Mouse (Mus musculus): ENCODE results near the gene Gna13. TPM values are rescaled to one million over a fixed set of nuclear protein-coding genes. Genes with fewer than 3 reads are reported as not detected.

Gene Gna13
- total and polyA plus RNA-seq, 3 experiments, result 32.2 to 57.6 (median 39.3) TPM

GRCm38 (mm10) chr11:109361631-109362462 is 784 bp upstream of the Gna13 start (continued):
- TF ChIP-seq CHD2 (IDR thresholded peaks at IDR 0.05; ENCODE audit: low read length) (peak; percentile 81), MYC (IDR thresholded peaks at IDR 0.05; ENCODE audit: low read depth, low read length) (peak; percentile 10; the same call in 1 of the 2 replicates), SMC3 (IDR thresholded peaks at IDR 0.05; ENCODE audit: low read depth, low read length) (no peak), NRF1 (IDR thresholded peaks at IDR 0.05; ENCODE audit: low read depth, low read length) (no peak), USF2 (conservative IDR thresholded peaks at IDR 0.05; ENCODE audit: low read depth, low read length) (peak; percentile 80)

- Histone ChIP-seq H3K79me2 (replicated peaks; ENCODE audit: control insufficient read depth, extremely low read depth, insufficient read depth, poor library complexity, severe bottlenecking) (peaks cover 48% of the 10 kb centered on the region), H3K9ac (ENCODE audit: insufficient read depth, low read depth) (peak overlapping the region; percentile 66), H3K4me1 (ENCODE audit: control insufficient read depth in 1 of 2, insufficient read depth in 2 of 2) (peaks cover 10 to 68% of the 10 kb centered on the region in 2 experiments), H3K36me3 (replicated peaks in 1 of 2; ENCODE audit: control insufficient read depth in 1 of 2, insufficient read depth in 1 of 2, low read length in 1 of 2) (peaks cover 20 to 29% of the 10 kb centered on the region in 2 experiments), H3K4me2 (ENCODE audit: insufficient read depth, low read depth, poor library complexity, severe bottlenecking) (peak overlapping the region; percentile 14), H3K9me3 (replicated peaks; ENCODE audit: low read length) (no peaks in the 10 kb centered on the region), H3K4me3 (replicated peaks in 1 of 3; ENCODE audit: low read depth in 2 of 3, low read length in 2 of 3, poor library complexity in 1 of 3) (peak overlapping the region; percentile 75 to 91 (median 89)), H3K27me3 (replicated peaks) (no peaks in the 10 kb centered on the region), H3K27ac (ENCODE audit: insufficient read depth, low read depth) (peak overlapping the region; percentile 89)
- dilution Hi-C loops (cut with MboI; ENCODE audit: extremely low pct_ligation_motif_present, extremely low pct_unique_long_range_greater_than_20kb, low sequenced_read_pairs), result no loop called here
- DNase-seq (ENCODE audit: extremely low read depth), result peak; percentile 42
- in situ Hi-C loops (cut with MboI; ENCODE audit: low pct_ligation_motif_present, low pct_unique_long_range_greater_than_20kb, low sequenced_read_pairs), result loop anchor here (5.0 kb wide), 1 partner anchor 49 kb away; the partner anchor contains the start of gene 9930022D16Rik
- TF ChIP-seq ZMIZ1 (IDR thresholded peaks at IDR 0.05; ENCODE audit: low read depth, low read length) (peak; percentile 1; the same call in 1 of the 2 replicates), RCOR1 (conservative IDR thresholded peaks at IDR 0.05; ENCODE audit: low read depth, low read length) (0 out of 2 replicates have a peak, but pooled peaks have one; percentile 6), MEF2A (IDR thresholded peaks at IDR 0.05; ENCODE audit: borderline replicate concordance, low read depth, low read length) (no peak), EP300 (IDR thresholded peaks at IDR 0.05; ENCODE audit: low read length) (no peak), TCF12 (IDR thresholded peaks at IDR 0.05; ENCODE audit: low read depth, low read length) (peak; percentile 62), SMC3 (IDR thresholded peaks at IDR 0.05; ENCODE audit: low read depth, low read length) (0 out of 2 replicates have a peak, but pooled peaks have one; percentile 4), CTCF (conservative IDR thresholded peaks at IDR 0.05 in 1 of 2, IDR thresholded peaks at IDR 0.05 in 1 of 2; ENCODE audit: low read depth in 2 of 2, low read length in 2 of 2) (no peak), RAD21 (IDR thresholded peaks at IDR 0.05; ENCODE audit: low read depth, low read length) (no peak), HCFC1 (IDR thresholded peaks at IDR 0.05; ENCODE audit: low read depth, low read length) (no peak), MAFK (IDR thresholded peaks at IDR 0.05; ENCODE audit: insufficient replicate concordance, low read length) (no peak), CHD2 (IDR thresholded peaks at IDR 0.05; ENCODE audit: low read length) (no peak), NELFE (IDR thresholded peaks at IDR 0.05; ENCODE audit: low read depth, low read length) (no peak), ETS1 (conservative IDR thresholded peaks at IDR 0.05; ENCODE audit: low read depth, low read length) (no peak), GABPA (IDR thresholded peaks at IDR 0.05; ENCODE audit: insufficient replicate concordance, low read depth, low read length) (no peak), MXI1 (IDR thresholded peaks at IDR 0.05; ENCODE audit: low read depth, low read length) (peak; percentile 79), KAT2A (IDR thresholded peaks at IDR 0.05; ENCODE audit: insufficient replicate concordance, low read length) (no peak), ZNF384 (IDR thresholded peaks at IDR 0.05; ENCODE audit: low read depth, low read length) (peak; percentile 98), USF1 (IDR thresholded peaks at IDR 0.05; ENCODE audit: low read depth, low read length) (no peak), SIN3A (IDR thresholded peaks at IDR 0.05; ENCODE audit: low read length) (peak; percentile 54), CHD1 (IDR thresholded peaks at IDR 0.05; ENCODE audit: low read depth, low read length) (peak; percentile 84), MAZ (IDR thresholded peaks at IDR 0.05; ENCODE audit: low read depth, low read length) (0 out of 2 replicates have a peak, but pooled peaks have one; percentile 10), NRF1 (IDR thresholded peaks at IDR 0.05; ENCODE audit: low read depth, low read length) (no peak), POLR2A (IDR thresholded peaks at IDR 0.05; ENCODE audit: low read depth, low read length) (no peak), TBP (conservative IDR thresholded peaks at IDR 0.05; ENCODE audit: low read depth, low read length) (0 out of 2 replicates have a peak, but pooled peaks have one; percentile 53), MYC (IDR thresholded peaks at IDR 0.05; ENCODE audit: low read depth, low read length) (peak; percentile 9; the same call in 1 of the 2 replicates), MAX (IDR thresholded peaks at IDR 0.05; ENCODE audit: low read length) (no peak), POLR2AphosphoS2 (IDR thresholded peaks at IDR 0.05; ENCODE audit: low read depth, low read length) (no peak), BHLHE40 (IDR thresholded peaks at IDR 0.05; ENCODE audit: low read depth, low read length) (peak; percentile 31), ZKSCAN1 (IDR thresholded peaks at IDR 0.05; ENCODE audit: borderline replicate concordance, low read depth, low read length) (no peak), ELF1 (IDR thresholded peaks at IDR 0.05; ENCODE audit: low read depth, low read length) (0 out of 2 replicates have a peak, but pooled peaks have one; percentile 43), UBTF (IDR thresholded peaks at IDR 0.05; ENCODE audit: low read depth, low read length) (peak; percentile 44; the same call in 1 of the 2 replicates)
Measured at GRCm38 (mm10) chr11:109363191-109364133, 831 bp downstream of the Gna13 start.

Data from CH12.LX (cell line).